Mouse (Mus musculus) layer of hippocampus, adult 18-20 months (tissue): Measurements from ENCODE around the gene Nwd2. TPM values are rescaled to one million over a fixed set of nuclear protein-coding genes. Genes with fewer than 3 reads are reported as not detected.

Source experiments
- DNase-seq, 2 experiments: peaks; one replicate each; pipeline ENCODE4 v3.0.0; 2022; ENCODE audit warnings: low spot score in 2 of 2
- total RNA-seq, 2 experiments: library from RNA; stranded (reverse); gene quantifications; 2 replicates each; pipeline ENCODE4 v1.2.3; 2021

The Nwd2 gene
- total RNA-seq, 2 experiments from 2014 or later = 17.7 to 18.4 TPM

DNA sequence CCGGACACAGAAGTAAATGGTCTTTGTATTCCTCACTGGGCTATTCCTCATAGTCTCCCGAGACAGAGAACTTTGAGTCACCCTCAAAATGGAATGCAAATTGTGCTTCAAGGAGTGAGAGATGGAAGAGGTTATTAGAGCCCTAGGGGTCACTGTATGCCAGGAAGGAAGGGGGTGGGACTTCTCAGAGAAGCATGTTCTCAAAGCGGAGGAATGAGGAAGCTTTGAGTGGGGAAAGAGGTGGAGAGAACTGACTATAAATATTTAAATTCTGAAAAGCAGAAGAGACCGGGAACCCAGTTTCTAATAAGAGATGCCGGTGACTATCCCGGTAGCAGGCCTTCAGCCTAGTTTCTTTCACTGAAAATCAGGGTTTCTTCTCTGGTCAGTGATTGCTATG lies 178.1 kb downstream of the Nwd2 start:
- DNase-seq = no peak

DNA sequence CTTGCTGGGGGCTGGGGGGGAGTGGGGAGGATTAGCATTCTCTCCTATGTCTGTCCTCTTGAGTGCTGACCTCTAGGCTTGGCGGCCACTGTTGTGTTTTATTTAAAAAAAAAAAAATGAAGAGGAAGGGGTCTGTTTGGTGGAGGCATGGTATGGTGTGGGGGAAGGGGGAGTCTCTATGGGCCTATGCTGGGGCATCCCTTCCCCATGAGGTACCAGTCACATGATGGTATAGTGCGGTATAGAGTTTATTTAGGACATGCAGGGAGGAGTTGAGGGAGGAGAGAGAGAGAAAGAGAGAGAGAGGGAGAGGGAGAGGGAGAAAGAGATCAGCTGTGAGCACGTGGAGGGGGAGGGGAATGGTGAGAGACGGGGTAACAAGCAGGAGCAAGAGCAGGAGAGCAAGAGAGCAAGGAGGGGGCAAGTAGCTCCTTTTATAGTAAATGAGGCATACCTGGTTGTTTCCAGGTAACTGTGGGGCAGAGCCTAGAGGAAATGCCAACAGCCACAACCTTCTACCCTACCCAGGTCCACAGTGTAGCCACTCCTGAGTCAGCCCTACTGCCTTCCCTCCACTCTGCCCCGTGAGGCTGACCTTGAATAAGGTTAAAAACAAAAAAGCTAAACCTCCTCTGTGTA lies 178.6 kb downstream of the Nwd2 start:
- DNase-seq = no peak

DNA sequence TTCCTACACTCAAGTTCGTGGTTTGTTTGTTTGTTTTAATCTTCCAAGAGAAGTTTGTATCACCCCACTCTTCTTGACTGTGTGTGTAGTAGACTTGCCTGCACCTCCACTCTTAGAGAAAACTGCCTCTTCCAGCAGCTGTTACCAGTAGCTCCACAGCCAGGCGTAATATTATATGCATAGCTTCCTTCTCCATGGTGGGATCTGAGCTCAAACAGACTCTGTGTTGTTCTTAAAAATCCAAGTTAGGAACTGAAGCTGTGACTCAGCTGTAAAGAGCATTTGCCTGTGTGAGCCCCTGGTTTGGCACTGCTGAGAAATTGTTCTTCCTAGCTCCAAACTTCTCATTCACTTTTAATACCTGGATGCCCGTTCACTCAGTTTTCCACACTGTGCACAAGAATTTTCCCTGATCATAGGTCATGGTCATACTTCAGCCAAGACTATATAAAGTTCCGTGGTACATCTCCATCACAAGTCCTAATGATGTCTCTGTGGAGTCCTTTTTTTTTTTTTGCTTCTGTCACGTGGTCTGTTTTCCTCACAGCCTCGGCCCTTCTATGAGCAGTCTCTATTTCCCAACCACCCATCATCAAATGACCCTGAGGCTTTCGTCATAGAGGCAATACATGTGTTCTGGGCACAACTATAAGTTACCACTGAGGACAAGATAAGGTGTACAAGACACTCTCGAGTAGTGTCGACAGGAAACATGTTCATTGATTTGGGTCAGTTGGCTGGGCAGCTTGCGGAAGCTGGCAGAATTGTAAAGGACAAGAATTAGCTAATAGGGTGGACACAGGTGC lies 179.7 kb downstream of the Nwd2 start:
- DNase-seq = no peak

DNA sequence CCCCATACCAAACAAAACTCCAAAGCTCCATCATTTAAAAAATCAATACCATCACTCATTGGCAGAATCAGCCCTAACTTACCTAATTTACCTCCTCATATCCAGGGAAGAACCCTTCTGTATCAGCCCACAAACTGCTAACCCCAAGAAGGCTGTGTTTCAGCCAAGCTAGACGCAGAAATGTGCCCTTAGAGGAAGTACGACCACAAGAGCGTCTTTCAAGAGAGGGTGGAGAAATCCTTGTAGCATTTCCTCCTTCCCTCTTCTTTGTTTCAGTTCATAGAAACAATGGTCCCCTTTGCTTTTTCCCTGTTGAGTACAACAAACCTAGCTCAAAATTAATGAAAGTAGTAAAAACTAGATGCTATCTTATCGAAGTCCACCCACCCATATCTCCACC lies 182.2 kb downstream of the Nwd2 start:
- DNase-seq = no peak

DNA sequence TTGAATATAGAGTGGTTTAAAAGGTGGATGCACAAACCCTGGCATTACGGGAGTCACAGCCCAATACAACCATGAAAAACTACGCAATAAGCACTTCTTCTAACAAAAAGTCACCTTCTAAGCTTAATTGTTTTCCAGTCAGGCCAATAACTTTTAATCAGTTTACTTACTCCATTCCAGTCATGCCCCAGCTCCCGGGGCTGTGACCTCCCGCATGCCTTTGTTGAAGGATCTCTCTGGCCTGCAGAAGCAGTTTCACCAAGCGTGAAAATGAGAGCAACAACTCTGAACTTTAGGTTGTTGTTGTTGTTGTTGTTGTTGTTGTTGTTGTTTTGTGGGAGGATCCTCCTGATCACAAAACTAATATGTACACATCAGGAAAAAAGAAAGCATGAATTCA lies 185.1 kb downstream of the Nwd2 start:
- DNase-seq = no peak

DNA sequence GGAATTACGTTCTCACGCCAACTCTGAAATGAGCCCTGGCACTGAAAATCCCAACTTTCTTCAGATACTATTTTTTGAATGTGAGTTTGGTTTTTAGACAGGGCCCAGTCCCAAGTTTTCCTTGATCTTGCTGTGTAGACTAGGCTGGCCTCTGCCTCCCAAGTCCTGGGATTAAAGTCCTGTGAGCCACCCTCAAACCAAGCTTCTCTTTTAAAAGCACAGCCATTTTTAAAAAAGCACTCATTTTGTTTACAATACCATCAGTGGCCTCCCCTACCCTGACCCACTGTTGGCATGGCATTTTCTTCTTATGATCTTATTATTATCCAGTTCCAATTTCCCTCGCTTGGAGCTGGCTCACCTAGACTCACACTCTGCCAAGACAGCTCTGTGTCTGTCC lies 185.5 kb downstream of the Nwd2 start:
- DNase-seq = no peak

DNA sequence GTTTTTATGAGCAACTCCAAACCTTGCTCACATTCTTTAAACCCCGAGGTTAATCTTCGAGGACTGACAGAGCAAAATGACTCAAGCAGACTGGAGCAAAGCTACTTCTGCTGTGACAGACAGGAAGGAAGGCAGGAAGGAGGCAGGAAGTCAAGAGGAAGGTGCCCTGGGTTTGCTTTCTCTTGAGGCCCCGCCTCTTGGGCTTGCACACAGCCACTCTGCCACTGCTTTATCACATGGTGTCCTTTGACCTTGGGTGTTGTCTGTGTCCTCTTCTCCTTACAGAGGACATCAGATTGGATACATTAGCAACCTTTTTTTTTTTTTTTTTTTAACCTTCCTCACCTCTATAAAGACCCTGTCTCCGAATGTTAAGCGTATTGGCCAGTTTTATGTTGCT lies 188.2 kb downstream of the Nwd2 start:
- no peak for DNase-seq

DNA sequence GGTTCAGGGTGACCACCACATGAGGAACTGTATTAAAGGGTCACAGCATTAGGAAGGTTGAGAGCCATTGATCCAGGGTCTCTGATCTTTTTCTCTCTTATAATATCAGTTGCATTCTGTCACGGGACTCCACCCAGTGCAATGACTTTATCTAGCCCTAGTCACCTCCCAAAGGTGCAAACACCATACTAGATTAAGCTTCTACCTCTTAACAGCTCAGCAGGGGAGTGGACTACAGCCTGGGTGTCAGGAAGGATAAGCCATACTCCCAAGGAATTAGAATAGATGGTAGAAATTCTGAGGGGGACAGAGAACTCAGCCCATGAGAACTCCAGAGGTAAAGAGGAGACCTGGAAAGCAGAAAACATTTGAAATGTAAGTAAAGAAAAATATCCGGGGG lies 188.9 kb downstream of the Nwd2 start:
- no peak for DNase-seq

DNA sequence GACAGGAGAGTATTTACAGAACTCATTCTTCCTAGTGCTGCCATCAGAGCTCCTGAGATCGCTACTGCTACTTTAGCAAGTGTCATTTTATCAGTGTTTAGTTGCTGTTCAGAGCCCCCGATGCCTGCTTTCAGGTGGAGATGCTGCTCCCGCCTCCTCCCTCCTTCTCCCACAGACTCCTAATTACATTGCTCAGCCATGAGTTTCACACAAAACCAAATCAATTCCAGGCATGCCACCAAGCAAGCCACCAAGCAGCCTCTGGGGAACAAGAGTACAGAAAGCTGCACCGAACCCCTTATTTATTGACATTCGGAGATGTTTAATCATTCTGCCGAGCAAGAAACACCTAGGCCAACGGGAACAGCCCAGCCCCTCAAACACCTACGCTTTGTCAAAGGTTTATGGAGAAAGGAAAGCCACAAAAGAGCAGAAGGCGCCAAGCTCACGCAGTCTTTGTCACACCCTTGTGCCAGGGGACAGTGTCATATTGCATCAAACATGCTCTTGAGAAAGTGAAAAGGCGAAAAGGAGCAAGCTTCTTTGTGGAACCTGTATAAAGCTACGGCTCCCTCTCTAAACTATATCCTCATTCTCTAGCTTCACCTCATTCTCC lies 191.0 kb downstream of the Nwd2 start:
- no peak for DNase-seq

DNA sequence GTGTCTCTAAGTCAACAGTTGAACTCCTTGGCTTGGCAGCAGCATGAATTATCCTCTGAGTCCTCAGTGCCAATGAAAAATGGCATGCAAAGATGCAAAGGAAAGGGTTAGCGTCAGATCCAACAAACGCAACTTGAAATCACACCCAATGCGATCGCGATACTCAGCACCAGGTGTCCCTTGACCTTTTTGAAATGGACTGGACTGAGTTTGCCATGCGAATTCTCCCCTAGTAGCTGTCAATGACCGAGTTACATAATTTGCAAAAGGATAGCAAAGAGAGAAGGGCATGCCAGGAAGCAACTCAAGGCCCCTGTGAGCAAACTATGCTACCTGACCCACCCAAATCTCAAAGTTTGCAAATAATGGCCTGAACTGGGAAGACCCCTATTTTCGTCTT lies 198.2 kb downstream of the Nwd2 start:
- no peak for DNase-seq

DNA sequence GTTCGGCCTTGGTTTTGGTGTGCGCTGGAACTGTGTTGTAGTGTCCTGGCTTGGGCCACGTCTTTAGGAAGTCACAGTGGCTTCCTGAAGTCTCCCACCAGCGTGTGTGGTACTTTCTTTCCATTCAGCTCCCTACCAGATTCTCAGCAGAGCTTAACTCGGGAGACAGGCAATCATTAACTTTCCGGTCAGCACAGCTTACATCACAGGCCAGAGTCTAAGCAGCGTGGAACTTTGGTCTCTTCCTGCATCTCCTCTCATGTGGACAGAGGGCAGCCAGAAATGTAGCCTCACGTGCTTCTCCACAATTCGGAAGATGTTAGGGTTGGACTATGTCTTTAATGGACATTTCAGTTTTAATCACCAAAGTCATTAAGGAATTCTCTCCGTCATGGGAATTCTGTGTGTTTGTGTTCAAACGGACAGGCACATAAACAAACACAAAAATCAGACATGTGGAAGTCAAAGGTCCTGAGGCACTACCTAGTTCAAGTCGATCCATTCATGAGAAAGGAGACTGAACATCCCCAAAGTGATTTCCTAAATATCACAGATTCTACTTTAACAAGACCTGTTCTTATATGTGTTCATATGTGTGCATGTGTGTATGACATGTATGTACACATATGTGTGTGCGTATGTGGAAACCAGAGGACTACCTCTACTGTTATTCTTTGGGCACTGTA lies 198.8 kb downstream of the Nwd2 start:
- DNase-seq = no peak

DNA sequence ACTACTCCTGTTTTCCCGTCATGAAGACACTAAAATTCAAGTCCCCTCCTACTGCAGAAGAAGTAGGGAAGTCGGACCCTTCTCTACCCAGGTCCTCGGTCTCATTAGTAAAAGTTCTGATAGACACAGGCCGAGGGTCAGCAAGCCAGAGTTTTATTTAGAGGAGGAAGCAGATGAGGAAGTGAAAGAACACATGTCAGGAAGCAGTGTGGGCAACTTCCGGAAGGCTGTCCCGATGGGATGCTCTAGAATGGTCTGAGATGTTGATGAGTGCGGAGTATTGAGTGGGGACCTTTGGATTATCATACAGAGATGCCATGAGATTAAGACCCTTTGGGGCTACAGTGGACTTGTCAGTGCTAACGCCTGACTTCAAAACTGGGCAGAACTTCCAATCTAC lies 210.0 kb downstream of the Nwd2 start:
- DNase-seq = no peak

Other genes starting within 250 kb of the Nwd2 start
- gene 0610040J01Rik, start 163.3 kb downstream of the Nwd2 start, total RNA-seq = 1 to 10 TPM; 2.7 to 2.9 TPM